Mouse (Mus musculus): ENCODE data around the gene Hist2h2ab. TPM values are rescaled to one million over a fixed set of nuclear protein-coding genes. Genes with fewer than 3 reads are reported as not detected.
"Not testable (repeated sequence)": the region's sequence is repeated elsewhere in the genome, so short reads cannot be mapped to it uniquely, and the experiment has no call there.

Gene Hist2h2ab
- total RNA-seq, 1 experiment from 2014 or later: 97.7 TPM

DNA sequence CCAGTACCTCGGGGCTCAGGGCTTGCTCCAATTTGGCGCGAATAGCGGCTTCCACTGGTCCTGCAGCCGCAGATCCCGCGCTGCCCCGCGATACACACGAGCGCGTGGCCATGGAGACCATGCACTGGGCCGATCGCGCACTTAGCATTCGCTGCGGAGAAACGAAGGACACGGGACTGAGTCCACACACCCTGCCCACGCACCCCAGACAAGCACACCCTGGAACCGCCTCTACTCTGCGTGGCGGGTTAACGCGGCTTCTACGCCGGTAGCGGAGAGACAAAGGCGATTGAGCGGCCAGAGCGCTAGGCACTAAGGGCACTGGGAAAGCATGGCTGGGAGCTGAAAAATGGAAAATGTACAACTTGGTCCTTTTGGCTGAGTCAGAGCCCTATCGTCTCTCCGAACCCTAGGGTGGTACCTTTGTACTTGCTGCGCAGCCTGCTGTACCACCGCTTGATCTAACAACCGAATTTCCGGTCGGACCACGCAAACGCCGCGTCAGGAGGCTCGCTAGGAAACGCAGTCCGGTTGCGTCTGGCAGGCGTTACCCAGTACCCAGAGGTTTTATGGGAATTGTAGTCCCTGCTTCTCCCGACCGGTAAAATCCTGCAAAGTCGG is 22.4 kb upstream of the Hist2h2ab start:
- ATAC-seq (replicated peaks; ENCODE audit: low read depth, poor library complexity, severe bottlenecking): peak; percentile 81

DNA sequence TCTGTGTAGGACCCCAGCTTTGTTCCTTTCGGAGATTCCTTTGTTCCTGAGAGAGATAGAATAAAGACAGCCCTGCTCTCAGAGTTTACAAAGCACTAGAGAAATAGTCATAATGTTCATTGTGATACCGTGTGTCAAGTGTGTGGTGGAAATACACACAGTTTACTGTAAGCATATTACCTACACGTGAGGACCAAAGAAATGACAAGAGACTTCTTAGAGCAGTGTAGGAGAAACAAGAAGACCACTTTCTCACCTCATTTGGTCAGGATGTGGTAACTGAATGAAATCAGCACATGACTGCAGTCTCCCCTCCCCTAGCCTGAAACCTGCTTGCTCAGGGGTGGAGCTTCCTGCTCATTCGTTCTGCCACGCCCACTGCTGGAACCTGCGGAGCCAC is 21.5 kb upstream of the Hist2h2ab start:
- peak; percentile 42 for ATAC-seq (replicated peaks; ENCODE audit: low read depth, poor library complexity, severe bottlenecking)

DNA sequence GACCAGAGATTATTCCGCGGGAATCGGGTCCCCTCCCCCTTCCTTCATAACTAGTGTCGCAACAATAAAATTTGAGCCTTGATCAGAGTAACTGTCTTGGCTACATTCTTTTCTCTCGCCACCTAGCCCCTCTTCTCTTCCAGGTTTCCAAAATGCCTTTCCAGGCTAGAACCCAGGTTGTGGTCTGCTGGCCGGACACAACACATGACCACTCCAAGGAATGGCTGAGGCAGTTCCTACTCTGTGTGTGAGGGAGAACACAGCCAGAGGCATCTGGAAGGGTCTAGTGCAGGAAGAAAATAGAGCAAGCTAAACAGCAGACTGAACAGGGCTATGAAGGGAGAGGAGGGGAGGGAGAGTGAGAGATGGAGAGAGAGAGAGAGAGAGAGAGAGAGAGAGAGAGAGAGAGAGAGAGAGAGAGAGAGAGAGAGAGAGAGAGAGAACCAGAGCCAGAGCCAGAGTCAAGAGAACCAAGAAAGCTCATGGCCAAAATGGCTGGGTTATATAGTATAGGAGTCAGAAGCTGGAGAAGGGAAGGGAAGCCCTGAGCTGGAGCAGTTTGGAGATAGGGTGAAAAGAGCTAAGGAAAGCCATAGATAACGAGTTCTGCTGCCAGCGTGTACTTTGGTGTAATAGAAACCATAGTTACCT is 20.9 kb upstream of the Hist2h2ab start:
- ATAC-seq (replicated peaks; ENCODE audit: low read depth, poor library complexity, severe bottlenecking): not testable (repeated sequence)

DNA sequence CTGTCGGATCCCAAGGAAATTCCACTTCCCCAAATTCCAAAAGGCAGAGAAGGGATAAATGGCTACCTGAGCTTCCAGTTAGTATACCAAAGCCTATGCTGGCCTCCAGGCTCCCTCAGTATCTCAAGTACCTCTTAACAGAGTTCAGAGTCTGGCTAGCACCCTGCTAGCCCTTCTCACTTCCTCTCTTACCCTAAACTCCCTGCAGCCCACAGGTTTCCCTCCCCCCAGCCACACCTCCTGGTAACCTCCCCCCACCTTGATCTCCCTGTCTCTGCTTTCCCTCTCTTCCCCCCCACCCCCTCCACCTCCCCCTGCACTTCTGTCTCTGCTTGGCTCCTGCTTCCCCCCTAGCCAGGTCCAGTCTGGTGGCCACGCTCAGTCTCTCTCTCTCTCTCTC is 19.9 kb upstream of the Hist2h2ab start:
- no peak for ATAC-seq (replicated peaks; ENCODE audit: low read depth, poor library complexity, severe bottlenecking)

DNA sequence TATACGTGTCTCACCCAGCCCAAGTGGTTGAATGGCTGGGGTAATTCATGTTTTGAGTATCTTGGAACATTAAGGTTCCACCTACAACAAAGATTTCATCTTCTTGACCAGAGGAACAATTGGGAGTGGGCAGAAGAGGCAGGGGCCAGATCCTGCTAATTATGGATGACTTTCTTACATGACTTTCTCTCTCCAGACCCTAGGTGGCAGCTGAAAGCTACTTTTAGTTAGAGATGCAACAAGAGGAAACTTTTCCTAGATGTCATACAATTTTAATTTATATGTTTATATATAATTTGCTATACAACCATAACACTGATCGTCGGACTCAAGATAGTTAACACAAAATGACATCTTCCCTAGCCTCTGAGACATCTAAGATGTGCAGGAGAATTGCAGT is 11.8 kb upstream of the Hist2h2ab start:
- ATAC-seq (replicated peaks; ENCODE audit: low read depth, poor library complexity, severe bottlenecking): no peak

DNA sequence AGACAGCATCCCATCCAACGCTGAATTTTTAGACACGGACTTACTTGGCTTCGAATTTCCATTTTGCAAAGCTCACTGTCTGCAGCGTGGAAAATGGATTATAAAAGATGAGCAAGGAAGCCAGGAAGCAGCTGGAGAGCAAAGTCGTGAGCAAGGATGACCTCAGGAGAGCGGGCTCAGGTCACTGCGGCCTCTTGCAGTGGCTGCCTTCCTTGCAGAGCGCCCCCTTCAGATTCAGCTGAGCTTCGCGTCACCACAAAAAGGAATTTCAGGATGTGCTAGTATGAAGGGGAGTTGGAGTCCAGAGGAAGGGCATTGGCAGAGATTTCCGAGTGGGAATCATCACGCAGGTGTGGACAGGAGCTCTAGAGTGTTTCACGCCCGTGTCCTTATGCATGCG is 10.4 kb upstream of the Hist2h2ab start:
- ATAC-seq (replicated peaks; ENCODE audit: low read depth, poor library complexity, severe bottlenecking): 0 out of 2 replicates have a peak, but pooled peaks have one; percentile 22

DNA sequence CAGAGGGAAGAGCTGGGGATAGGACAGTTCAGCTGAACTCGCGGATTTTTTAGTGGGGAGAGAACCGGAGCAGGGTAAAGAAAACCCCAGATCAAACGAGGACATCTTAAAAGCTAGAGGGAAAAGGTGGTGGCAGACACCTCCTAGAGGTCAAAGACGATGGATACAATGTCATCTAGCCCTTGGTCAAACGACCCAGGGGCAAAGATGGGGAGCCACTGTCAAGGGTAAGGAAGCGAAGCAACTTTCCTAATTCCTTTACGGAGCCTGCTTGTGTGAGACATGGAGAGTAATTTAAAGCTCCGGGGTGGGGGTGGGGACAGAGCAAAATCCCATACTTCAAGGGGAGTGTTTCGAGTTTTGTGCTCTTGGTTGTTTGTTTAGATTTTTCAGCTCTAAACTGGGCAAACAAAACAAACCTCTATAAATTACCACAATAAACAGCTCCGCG is 449 bp upstream of the Hist2h2ab start:
- peak; percentile 13; the same call in 1 of the 2 replicates for ATAC-seq (replicated peaks; ENCODE audit: low read depth, poor library complexity, severe bottlenecking)

DNA sequence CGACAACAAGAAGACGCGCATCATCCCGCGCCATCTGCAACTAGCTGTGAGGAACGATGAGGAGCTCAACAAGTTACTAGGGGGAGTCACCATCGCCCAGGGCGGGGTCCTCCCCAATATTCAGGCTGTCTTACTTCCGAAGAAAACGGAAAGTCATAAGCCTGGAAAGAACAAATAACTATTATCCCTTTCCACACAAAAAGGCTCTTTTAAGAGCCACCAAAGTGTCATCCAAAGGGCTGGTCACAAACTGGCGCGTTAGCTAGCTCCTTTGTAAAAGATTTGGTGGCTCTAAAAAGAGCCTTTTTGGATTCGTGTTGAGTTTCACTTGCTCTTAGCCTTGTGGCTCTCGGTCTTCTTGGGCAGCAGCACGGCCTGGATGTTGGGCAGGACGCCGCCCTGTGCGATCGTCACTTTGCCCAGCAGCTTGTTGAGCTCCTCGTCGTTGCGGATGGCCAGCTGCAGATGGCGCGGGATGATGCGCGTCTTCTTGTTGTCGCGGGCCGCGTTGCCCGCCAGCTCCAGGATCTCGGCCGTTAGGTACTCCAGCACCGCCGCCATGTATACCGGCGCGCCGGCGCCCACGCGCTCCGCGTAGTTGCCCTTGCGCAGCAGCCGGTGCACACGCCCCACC is 583 bp downstream of the Hist2h2ab start:
- ATAC-seq (replicated peaks; ENCODE audit: low read depth, poor library complexity, severe bottlenecking): not testable (repeated sequence)

DNA sequence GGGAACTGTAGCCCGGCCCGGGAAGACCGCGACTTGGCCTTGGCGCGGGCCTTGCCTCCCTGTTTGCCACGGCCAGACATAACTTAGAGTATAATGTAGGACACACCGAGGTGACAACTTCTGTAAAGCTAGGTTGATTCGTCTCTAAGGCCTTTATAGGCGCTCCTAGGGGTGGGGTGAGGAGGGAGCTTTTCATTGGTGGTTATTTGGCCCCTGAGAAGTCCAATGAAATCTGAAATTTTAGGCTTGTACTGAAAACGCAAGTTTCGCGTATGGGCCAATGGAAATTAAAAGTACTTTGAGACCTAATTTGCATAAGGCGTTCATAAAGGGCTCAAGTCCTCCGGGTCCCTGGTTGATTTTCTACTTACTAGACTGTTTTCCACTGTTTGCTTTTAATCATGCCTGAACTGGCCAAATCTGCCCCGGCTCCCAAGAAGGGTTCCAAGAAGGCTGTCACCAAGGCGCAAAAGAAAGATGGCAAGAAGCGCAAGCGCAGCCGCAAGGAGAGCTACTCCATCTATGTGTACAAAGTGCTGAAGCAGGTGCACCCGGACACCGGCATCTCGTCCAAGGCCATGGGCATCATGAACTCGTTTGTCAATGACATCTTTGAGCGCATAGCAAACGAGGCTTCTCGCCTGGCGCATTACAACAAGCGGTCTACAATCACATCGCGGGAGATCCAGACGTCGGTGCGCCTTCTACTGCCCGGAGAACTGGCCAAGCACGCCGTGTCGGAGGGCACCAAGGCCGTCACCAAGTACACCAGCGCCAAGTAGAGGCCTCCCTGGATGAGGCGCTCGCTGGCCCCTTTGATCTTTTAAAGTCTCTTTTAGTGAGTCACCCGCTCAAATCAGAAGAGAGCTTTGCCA is 1.3 kb downstream of the Hist2h2ab start, which contains the start of the genes Hist2h2ac and Hist2h2be:
TSS of gene Hist2h2ac (minus strand) at position 116 of the 875 bp plus-strand sequence.
TSS of gene Hist2h2be (plus strand) at position 355 of the 875 bp plus-strand sequence.
- peak; percentile 82 for ATAC-seq (replicated peaks; ENCODE audit: low read depth, poor library complexity, severe bottlenecking)

DNA sequence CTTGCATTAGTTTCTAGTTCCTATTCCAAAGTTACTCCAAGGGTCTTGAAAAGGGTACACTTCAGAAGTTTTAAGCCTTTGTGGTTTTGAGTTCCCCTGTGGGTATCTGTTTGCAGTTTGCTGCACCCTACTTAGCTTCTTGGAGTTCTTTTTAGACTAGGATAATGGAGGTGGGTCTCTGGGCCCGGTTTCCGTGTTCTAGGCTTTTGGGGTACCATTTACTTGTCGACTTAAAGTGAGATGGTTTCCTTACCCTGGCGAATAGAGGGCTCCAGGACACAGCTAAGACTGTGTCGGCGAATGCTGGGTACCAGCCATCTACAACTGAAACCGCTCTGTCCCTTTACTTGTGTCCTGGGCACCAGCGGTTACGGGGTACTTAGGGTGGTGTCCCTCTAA is 2.0 kb downstream of the Hist2h2ab start:
- ATAC-seq (replicated peaks; ENCODE audit: low read depth, poor library complexity, severe bottlenecking): no peak

DNA sequence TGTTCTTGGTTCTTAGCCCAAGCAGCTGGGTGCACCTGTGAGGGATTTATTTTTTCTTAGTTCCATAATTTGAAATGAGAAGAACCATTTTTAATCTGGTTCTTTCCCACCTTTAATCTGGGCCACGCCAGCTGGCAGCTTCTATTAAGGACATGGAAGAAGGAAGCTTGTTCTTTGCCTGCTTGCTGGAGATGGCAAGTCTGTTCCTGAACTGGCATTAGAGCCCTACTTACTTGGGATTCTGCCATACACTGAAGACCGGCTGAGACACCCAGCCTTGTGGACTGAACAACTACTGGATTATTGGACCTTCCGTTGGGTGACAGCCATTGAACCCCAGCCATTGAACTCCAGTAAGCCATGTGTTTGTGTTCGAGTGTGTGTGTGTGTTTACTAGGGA is 3.1 kb downstream of the Hist2h2ab start:
- ATAC-seq (replicated peaks; ENCODE audit: low read depth, poor library complexity, severe bottlenecking): no peak

DNA sequence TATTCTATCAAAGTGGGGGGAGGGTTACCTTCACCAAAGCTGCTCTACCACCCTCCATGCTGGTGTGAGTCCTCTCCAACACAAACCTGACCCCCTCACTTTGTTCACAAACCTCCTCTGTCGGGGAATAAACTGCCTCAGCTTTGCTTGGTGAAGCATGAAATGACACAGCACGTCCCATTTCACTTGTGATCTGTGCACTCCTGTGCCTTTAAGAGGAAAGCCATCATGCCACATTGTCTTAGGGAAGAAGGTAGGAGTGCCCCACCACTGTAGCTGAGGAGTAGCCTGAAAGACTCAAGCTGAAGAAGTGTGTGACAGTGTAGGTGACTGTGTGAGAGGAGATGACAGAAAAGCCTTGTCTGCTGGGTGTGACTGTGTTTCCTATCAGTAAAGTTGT is 5.8 kb downstream of the Hist2h2ab start:
- ATAC-seq (replicated peaks; ENCODE audit: low read depth, poor library complexity, severe bottlenecking): no peak

DNA sequence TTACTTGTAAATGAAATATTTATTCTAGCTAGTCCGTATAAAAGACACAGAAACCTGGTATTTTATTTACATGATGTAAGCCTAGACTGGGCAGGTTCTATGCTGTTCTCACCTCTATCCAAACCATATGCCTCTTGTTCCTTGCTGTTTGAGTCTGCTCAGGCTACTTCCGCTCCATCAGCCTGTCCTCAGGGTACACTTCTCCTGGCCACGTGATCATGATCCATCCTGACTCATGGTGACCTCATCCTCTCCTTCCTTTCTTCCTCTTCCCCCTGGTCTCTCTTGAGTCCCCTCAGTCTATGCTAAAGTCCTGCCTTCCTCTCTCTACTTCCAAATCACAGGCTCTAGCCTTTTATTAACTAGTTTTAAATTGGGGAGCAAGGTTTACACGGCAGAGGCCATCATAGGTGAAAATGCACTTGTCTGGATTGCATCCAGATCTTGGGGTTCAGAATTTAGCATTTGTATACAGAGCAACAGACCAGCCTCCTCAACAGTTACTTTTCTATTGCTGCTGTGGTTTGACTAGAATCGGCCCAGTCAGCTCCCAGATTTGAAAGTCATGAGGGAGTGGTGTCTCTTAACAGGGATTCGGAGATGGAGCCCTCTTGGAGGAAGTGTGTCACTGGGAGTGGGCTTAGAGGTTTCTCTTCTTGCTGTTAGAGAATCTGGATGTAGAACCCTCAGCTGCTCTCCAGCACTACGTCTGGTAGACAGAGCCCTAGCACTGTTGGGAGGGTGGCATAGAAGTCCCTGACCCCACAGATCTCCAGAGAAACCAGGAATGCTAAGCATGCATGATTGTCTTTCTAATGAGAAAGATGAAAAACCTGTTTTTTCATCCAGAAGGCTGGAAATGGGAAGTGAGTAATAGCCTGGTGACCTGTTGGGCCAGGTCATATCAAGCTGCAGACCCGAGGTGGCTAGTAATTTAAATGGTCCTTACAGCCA is 7.3 kb downstream of the Hist2h2ab start:
- ATAC-seq (replicated peaks; ENCODE audit: low read depth, poor library complexity, severe bottlenecking): peak; percentile 29; the same call in 1 of the 2 replicates

DNA sequence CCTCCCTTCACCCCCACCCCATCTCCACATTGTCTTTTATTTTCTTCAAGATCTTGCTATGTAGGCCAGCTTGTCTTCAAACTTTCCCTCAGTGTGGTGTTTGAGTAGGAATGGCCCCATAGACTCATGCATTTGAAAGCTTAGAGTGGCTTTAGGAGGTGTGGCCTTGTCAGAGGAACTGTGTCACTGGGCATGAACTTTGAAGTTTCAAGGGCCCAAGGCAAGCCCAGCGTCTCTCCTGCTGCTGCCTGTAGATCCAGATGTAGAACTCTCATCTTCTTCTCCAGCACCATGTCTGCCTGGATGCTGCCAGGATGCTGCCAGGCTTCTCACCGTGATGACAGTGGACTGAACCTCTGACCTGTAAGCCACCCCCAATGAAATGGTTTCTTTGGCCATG is 9.2 kb downstream of the Hist2h2ab start:
- no peak for ATAC-seq (replicated peaks; ENCODE audit: low read depth, poor library complexity, severe bottlenecking)

DNA sequence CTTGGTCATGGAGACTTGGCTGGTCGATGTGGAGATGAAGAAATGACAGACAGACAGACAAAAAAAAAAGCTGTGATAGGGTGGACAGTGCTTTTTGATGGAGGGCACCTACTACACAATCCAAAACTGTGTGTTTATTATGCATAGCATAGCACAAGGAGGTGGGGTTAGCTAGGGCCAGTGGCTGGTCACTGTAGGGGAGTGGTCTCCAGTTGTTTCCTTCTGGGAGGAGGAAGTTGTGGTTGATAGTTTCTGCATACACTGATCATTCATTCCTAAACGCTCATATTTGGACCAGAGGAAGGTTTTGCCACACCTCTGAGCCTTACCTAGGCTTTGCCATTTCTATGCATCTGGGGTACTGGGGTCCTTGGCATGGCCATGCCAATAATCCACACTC is 10.7 kb downstream of the Hist2h2ab start:
- 0 out of 2 replicates have a peak, but pooled peaks have one; percentile 33 for ATAC-seq (replicated peaks; ENCODE audit: low read depth, poor library complexity, severe bottlenecking)

DNA sequence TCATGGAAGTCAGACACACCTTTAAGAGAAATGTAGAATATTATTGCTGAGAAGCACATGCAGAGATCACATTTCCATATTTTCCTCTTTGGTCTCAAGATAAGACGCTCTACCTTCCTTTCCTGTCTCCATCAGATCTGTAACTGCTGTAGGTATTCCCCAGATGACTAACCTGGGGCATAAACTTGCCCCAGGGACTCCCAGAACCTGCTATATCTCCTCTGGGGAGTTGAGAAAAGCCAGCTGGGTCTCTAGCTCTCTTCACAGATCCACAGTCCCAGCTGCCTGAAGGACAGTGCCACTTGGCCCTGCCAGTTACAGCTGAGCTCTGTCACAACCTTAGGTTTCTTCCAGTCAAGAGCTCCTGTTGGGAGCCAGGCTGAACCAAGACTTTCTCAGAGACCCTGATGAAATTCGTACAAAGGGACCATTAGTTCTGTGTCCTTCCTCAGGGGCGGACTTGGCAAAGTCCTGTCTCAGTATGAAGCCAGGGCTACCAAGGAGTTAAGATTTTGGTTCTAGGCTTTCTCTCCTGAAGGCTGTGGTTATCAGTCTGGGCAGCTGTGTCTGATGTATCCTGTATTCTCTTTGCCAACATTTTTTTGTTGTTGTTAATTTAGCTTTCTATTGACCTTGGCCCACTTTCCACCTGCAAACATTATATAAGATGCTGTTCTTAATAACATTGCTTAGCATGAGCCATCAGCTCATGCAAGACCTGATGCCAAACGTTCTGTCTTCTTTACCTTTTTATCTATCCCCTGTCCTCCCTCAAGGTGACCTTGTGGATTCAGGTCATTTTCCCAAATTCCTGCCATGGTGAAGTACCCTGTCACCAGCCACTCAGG is 11.5 kb downstream of the Hist2h2ab start:
- ATAC-seq (replicated peaks; ENCODE audit: low read depth, poor library complexity, severe bottlenecking): no peak

DNA sequence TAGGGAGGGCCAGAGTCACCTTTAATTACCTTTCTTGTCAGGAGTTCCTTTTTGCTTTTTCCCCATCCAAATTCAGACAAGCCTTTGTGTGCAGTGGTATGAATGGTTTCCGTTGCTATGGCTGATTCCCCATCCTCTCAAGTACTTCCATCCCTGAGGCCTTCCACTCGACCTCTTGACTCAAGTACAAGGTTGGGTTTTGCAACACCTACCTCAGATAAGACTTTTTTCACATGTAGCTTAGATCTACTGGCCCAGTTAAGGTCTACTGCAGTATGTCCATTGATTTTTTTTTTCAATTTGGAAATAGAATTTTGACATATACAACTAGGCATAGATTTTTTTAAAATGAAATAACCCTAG is 12.1 kb downstream of the Hist2h2ab start:
- no peak for ATAC-seq (replicated peaks; ENCODE audit: low read depth, poor library complexity, severe bottlenecking)

DNA sequence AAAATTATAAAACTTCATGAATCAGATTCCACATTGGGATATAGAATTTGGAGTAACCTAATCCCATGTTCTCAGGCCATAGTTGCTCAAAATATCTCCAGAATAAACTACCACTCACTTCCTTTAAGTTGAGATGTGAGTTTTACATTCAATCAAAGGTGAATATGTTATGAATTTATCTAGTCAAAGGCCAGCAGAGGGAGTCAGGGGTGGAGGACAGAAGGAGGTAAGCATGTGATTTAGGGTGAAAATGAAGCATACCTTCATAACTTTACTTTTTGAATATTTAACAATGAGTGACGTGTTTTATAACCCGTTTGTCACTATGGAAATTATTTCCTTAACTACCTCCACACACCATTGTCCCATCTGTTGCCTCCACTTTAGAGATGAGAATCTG is 15.2 kb downstream of the Hist2h2ab start:
- no peak for ATAC-seq (replicated peaks; ENCODE audit: low read depth, poor library complexity, severe bottlenecking)

All from common myeloid progenitor, adult 5-6 weeks (primary cell).